In the genomic region with DNA sequence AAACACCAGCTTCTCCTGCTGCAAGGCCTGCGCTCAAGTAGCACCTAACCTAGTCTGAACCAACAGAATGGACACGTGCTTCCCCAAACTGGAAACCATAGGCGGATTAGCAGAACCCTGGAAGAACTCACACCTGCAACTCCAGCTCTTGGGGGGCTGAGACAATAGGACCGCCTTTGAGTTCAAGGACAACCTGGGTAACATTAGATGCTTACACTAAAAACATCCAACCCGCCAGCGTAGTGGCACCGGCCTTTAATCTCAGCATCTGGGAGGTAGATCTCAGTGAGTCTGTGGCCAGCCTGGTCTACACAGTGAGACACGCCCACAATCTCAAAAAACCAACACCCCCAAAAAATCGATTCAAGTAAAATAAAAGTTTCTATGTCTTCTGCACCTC, we compare ENCODE assay signal across 9 mouse cellular contexts. TPM values are rescaled to one million over a fixed set of nuclear protein-coding genes. Genes with fewer than 3 reads are reported as not detected.
DNase-seq lines count a peak whose midpoint lies in the region; ATAC-seq and TF ChIP-seq lines count a peak whose summit lies in the region.
"Had no signal": no experiment of that assay in that cellular context is flagged by ENCODE, and none has a peak within 500 bp of the region (broad histone marks: within the 10 kb centered on the region; RNA-seq: fewer than 3 reads in every experiment).

No protein-coding gene starts in this region.

- no peaks in the 10 kb centered on the region for H3K27me3 ChIP-seq in lung, embryonic 15.5 days
- no peaks in the 10 kb centered on the region for H3K27me3 ChIP-seq in embryonic facial prominence, embryonic 12.5 days
- H3K27me3 ChIP-seq in intestine, postnatal 0 days (replicated peaks; ENCODE audit: control insufficient read depth, insufficient read depth, low read length) = no peaks in the 10 kb centered on the region

- peak overlapping the region; percentile 70 for H3K4me2 ChIP-seq in lung, embryonic 15.5 days
- H3K4me2 ChIP-seq in embryonic facial prominence, embryonic 12.5 days (replicated peaks) = peak overlapping the region; percentile 77
- peak overlapping the region; percentile 93 for H3K4me2 ChIP-seq in intestine, postnatal 0 days (replicated peaks; ENCODE audit: low read depth)

- no peak for ATAC-seq in lung, embryonic 15.5 days (ENCODE audit: borderline replicate concordance, extremely low read depth, low FRiP score, low TSS enrichment)
- ATAC-seq in embryonic facial prominence, embryonic 12.5 days (ENCODE audit: insufficient number of reproducible peaks, insufficient read depth, low FRiP score, low TSS enrichment) = no peak
- ATAC-seq in intestine, postnatal 0 days = no peak
- no peak for ATAC-seq in megakaryocyte progenitor cell, adult 5-6 weeks (replicated peaks; ENCODE audit: poor library complexity)
- ATAC-seq in monocyte, adult 5-6 weeks (replicated peaks; ENCODE audit: insufficient number of reproducible peaks, low FRiP score, low TSS enrichment, poor library complexity, severe bottlenecking) = no peak

- TF ChIP-seq POLR2A in olfactory bulb, adult 2 months (IDR thresholded peaks at IDR 0.05; ENCODE audit: insufficient read depth, low read depth, low read length) = no peak

- H3K4me1 ChIP-seq in lung, embryonic 15.5 days = peaks cover 20% of the 10 kb centered on the region
- peaks cover 17% of the 10 kb centered on the region for H3K4me1 ChIP-seq in embryonic facial prominence, embryonic 12.5 days
- no peaks in the 10 kb centered on the region for H3K4me1 ChIP-seq in intestine, postnatal 0 days (replicated peaks; ENCODE audit: control insufficient read depth, insufficient read depth, low read length)
- H3K4me1 ChIP-seq in olfactory bulb, adult 2 months (ENCODE audit: control insufficient read depth, insufficient read depth, low read length) = peaks cover 10% of the 10 kb centered on the region

- H3K4me3 ChIP-seq in lung, embryonic 15.5 days = peak overlapping the region; percentile 82
- peak overlapping the region; percentile 95 for H3K4me3 ChIP-seq in embryonic facial prominence, embryonic 12.5 days
- H3K4me3 ChIP-seq in intestine, postnatal 0 days (ENCODE audit: low read depth, low read length) = peak overlapping the region; percentile 65
- H3K4me3 ChIP-seq in olfactory bulb, adult 2 months (ENCODE audit: insufficient read depth, low read depth, low read length) = peak overlapping the region; percentile 87

- DNase-seq in lung, adult 18-20 months = no peak
- DNase-seq in thymus, postnatal 0 days (ENCODE audit: low spot score) = no peak

- H3K9ac ChIP-seq in lung, embryonic 15.5 days = peak overlapping the region; percentile 78
- peak overlapping the region; percentile 92 for H3K9ac ChIP-seq in embryonic facial prominence, embryonic 12.5 days
- peak overlapping the region; percentile 63 for H3K9ac ChIP-seq in intestine, postnatal 0 days (ENCODE audit: low read depth, low read length)

- TF ChIP-seq CTCF in intestine, postnatal 0 days (IDR thresholded peaks at IDR 0.05; ENCODE audit: low read depth) = no peak
- TF ChIP-seq CTCF in olfactory bulb, adult 2 months (IDR thresholded peaks at IDR 0.05; ENCODE audit: insufficient read depth, low read depth, low read length) = no peak

- WGBS in lung, embryonic 15.5 days = 34% methylated on average over 9 of the region's 9 CpGs
- WGBS in embryonic facial prominence, embryonic 12.5 days = 49% methylated on average over 9 of the region's 9 CpGs
- WGBS in intestine, postnatal 0 days = 32% methylated on average over 9 of the region's 9 CpGs
- 36% methylated on average over 9 of the region's 9 CpGs for WGBS in olfactory bulb, adult 2 months

- H3K27ac ChIP-seq in lung, embryonic 15.5 days = peak overlapping the region; percentile 79; the same call in 1 of the 2 replicates
- H3K27ac ChIP-seq in embryonic facial prominence, embryonic 12.5 days = peak overlapping the region; percentile 77; the same call in 1 of the 2 replicates
- H3K27ac ChIP-seq in intestine, postnatal 0 days (ENCODE audit: low read depth, low read length) = no peak overlapping the region
- no peak overlapping the region for H3K27ac ChIP-seq in olfactory bulb, adult 2 months (ENCODE audit: insufficient read depth, low read depth, low read length)

- H3K9me3 ChIP-seq in lung, embryonic 15.5 days = no peaks in the 10 kb centered on the region
- H3K9me3 ChIP-seq in embryonic facial prominence, embryonic 12.5 days = no peaks in the 10 kb centered on the region
- no peaks in the 10 kb centered on the region for H3K9me3 ChIP-seq in intestine, postnatal 0 days (ENCODE audit: control insufficient read depth)

- H3K36me3 ChIP-seq in lung, embryonic 15.5 days = peaks cover 5% of the 10 kb centered on the region; the same call in 1 of the 2 replicates
- peaks cover 11% of the 10 kb centered on the region for H3K36me3 ChIP-seq in embryonic facial prominence, embryonic 12.5 days
- H3K36me3 ChIP-seq in intestine, postnatal 0 days (ENCODE audit: control insufficient read depth, insufficient read depth) = peaks cover 5% of the 10 kb centered on the region; the same call in 1 of the 2 replicates

RNA-seq across cellular contexts. Expression of a gene that starts 0.7 kb away (rescaled TPM):
- polyA plus RNA-seq in lung, embryonic 15.5 days (2015; fragmentation: Nextera tagmentation; extraction: Ambion mirVana) = 54.1 and 56.2 TPM in 2 replicates
- polyA plus RNA-seq in embryonic facial prominence, embryonic 12.5 days (2016; fragmentation: Nextera tagmentation; extraction: Ambion mirVana) = 64.3 and 69.2 TPM in 2 replicates
- polyA plus RNA-seq in intestine, postnatal 0 days (2015; fragmentation: Nextera tagmentation; extraction: Ambion mirVana) = 17.7 and 18.0 TPM in 2 replicates
- polyA plus RNA-seq in olfactory bulb, adult 2 months (2012; ENCODE audit: insufficient read depth, insufficient read length, low replicate concordance, missing spikeins) = not detected in 2 replicates
- polyA plus RNA-seq in thymus, postnatal 0 days (2015; fragmentation: Nextera tagmentation; extraction: Ambion mirVana) = 45.3 and 50.3 TPM in 2 replicates
- total RNA-seq in megakaryocyte progenitor cell, adult 5-6 weeks (2015) = 16.2 and 18.5 TPM in 2 replicates
- 18.2 and 24.9 TPM in 2 replicates for total RNA-seq in megakaryocyte progenitor cell, adult 5-6 weeks (2017)
- 54.3 to 76.7 TPM (median 64.0 TPM) in 3 replicates for total RNA-seq in monocyte, adult 5-6 weeks (2017)

RNA-seq across cellular contexts. Expression of a gene that starts 24.8 kb away (rescaled TPM):
- polyA plus RNA-seq in lung, embryonic 15.5 days (2015; fragmentation: Nextera tagmentation; extraction: Ambion mirVana) = 150 and 167 TPM in 2 replicates
- 171 and 177 TPM in 2 replicates for polyA plus RNA-seq in embryonic facial prominence, embryonic 12.5 days (2016; fragmentation: Nextera tagmentation; extraction: Ambion mirVana)
- polyA plus RNA-seq in intestine, postnatal 0 days (2015; fragmentation: Nextera tagmentation; extraction: Ambion mirVana) = 77.7 and 79.5 TPM in 2 replicates
- polyA plus RNA-seq in olfactory bulb, adult 2 months (2012; ENCODE audit: insufficient read depth, insufficient read length, low replicate concordance, missing spikeins) = not detected in 2 replicates
- 150 and 151 TPM in 2 replicates for polyA plus RNA-seq in thymus, postnatal 0 days (2015; fragmentation: Nextera tagmentation; extraction: Ambion mirVana)
- 25.2 and 30.1 TPM in 2 replicates for total RNA-seq in megakaryocyte progenitor cell, adult 5-6 weeks (2015)
- total RNA-seq in megakaryocyte progenitor cell, adult 5-6 weeks (2017) = 18.9 and 19.3 TPM in 2 replicates
- 12.0 to 18.7 TPM (median 17.1 TPM) in 3 replicates for total RNA-seq in monocyte, adult 5-6 weeks (2017)

RNA-seq across cellular contexts. Expression of a gene that starts 34.3 kb away (rescaled TPM):
- polyA plus RNA-seq in lung, embryonic 15.5 days (2015; fragmentation: Nextera tagmentation; extraction: Ambion mirVana) = 0.31 TPM in 1 of 2 replicates, not detected in the other
- not detected in 2 replicates for polyA plus RNA-seq in embryonic facial prominence, embryonic 12.5 days (2016; fragmentation: Nextera tagmentation; extraction: Ambion mirVana)
- not detected in 2 replicates for polyA plus RNA-seq in intestine, postnatal 0 days (2015; fragmentation: Nextera tagmentation; extraction: Ambion mirVana)
- not detected in 2 replicates for polyA plus RNA-seq in olfactory bulb, adult 2 months (2012; ENCODE audit: insufficient read depth, insufficient read length, low replicate concordance, missing spikeins)
- 0.05 and 0.14 TPM in 2 replicates for polyA plus RNA-seq in thymus, postnatal 0 days (2015; fragmentation: Nextera tagmentation; extraction: Ambion mirVana)
- not detected in 2 replicates for total RNA-seq in megakaryocyte progenitor cell, adult 5-6 weeks (2015)
- total RNA-seq in megakaryocyte progenitor cell, adult 5-6 weeks (2017) = not detected in 2 replicates
- not detected in 3 replicates for total RNA-seq in monocyte, adult 5-6 weeks (2017)
- polyA plus RNA-seq: frontal cortex, adult 2 months had no signal

RNA-seq across cellular contexts. Expression of a gene that starts 43.7 kb away (rescaled TPM):
- polyA plus RNA-seq in lung, embryonic 15.5 days (2015; fragmentation: Nextera tagmentation; extraction: Ambion mirVana) = 30.2 and 33.8 TPM in 2 replicates
- 3.6 and 3.9 TPM in 2 replicates for polyA plus RNA-seq in embryonic facial prominence, embryonic 12.5 days (2016; fragmentation: Nextera tagmentation; extraction: Ambion mirVana)
- polyA plus RNA-seq in intestine, postnatal 0 days (2015; fragmentation: Nextera tagmentation; extraction: Ambion mirVana) = 329 and 375 TPM in 2 replicates
- not detected in 2 replicates for polyA plus RNA-seq in olfactory bulb, adult 2 months (2012; ENCODE audit: insufficient read depth, insufficient read length, low replicate concordance, missing spikeins)
- 6.4 and 11.7 TPM in 2 replicates for polyA plus RNA-seq in thymus, postnatal 0 days (2015; fragmentation: Nextera tagmentation; extraction: Ambion mirVana)
- total RNA-seq in megakaryocyte progenitor cell, adult 5-6 weeks (2015) = not detected in 2 replicates
- total RNA-seq in megakaryocyte progenitor cell, adult 5-6 weeks (2017) = not detected in 2 replicates
- not detected in 3 replicates for total RNA-seq in monocyte, adult 5-6 weeks (2017)

RNA-seq across cellular contexts. Expression of a gene that starts 50.0 kb away (rescaled TPM):
- 53.5 and 60.3 TPM in 2 replicates for polyA plus RNA-seq in lung, embryonic 15.5 days (2015; fragmentation: Nextera tagmentation; extraction: Ambion mirVana)
- 65.1 and 74.9 TPM in 2 replicates for polyA plus RNA-seq in embryonic facial prominence, embryonic 12.5 days (2016; fragmentation: Nextera tagmentation; extraction: Ambion mirVana)
- polyA plus RNA-seq in intestine, postnatal 0 days (2015; fragmentation: Nextera tagmentation; extraction: Ambion mirVana) = 21.8 and 25.3 TPM in 2 replicates
- not detected in 2 replicates for polyA plus RNA-seq in olfactory bulb, adult 2 months (2012; ENCODE audit: insufficient read depth, insufficient read length, low replicate concordance, missing spikeins)
- polyA plus RNA-seq in thymus, postnatal 0 days (2015; fragmentation: Nextera tagmentation; extraction: Ambion mirVana) = 35.1 TPM in 2 replicates
- total RNA-seq in megakaryocyte progenitor cell, adult 5-6 weeks (2015) = 45.8 and 48.9 TPM in 2 replicates
- 17.3 and 23.4 TPM in 2 replicates for total RNA-seq in megakaryocyte progenitor cell, adult 5-6 weeks (2017)
- total RNA-seq in monocyte, adult 5-6 weeks (2017) = 16.4 to 45.3 TPM (median 35.2 TPM) in 3 replicates

Comparison
In these comparisons a context has a peak if more than half of its experiments do, and no peak if none do; other contexts are left out.
1. H3K27ac ChIP-seq: peak in lung, embryonic 15.5 days (single experiment) and embryonic facial prominence, embryonic 12.5 days (single experiment); none in intestine, postnatal 0 days (single experiment) and olfactory bulb, adult 2 months (single experiment).
2. Peak in every context shown above with its lines, with median percentiles within 50 percentile points of each other: H3K4me2 ChIP-seq, H3K4me3 ChIP-seq and H3K9ac ChIP-seq.